Mouse (Mus musculus) retina, adult 2 months (tissue): ENCODE data around the gene Cbx5.
"Not testable (repeated sequence)": the region's sequence is repeated elsewhere in the genome, so short reads cannot be mapped to it uniquely, and the experiment has no call there.

Source experiments
- DNase-seq: peaks from one replicate; pipeline ENCODE4 v3.0.0-alpha.2; 2012; ENCODE audit warnings: low read depth, low spot score

Gene Cbx5

DNA sequence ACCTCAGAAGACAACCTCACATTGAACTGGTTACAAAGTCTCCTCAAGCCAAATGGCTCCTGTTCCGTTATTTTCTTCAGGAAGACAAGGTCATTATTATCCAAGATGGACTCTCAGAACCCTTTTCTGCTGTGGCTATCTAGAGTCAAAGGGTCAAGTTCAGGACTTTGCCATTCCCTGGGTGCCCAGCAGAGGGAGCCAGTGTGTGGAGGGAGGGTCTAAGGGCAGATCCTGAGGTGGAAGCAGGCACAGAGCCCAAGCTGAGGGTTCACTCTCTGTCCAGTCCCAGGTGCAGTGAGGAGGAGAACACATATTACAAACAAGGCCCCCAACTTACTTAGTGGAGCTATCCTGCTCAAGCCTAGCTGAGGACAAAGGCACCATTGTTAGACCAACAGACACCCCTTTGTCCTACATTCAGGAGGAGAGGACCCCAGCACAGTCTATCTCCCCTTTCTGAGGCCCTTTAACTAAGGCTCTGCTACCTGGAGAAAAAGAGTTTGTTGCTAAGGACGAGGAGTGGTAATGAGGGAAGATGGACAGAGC, 10.7 kb upstream of the Cbx5 start:
- DNase-seq: no peak

DNA sequence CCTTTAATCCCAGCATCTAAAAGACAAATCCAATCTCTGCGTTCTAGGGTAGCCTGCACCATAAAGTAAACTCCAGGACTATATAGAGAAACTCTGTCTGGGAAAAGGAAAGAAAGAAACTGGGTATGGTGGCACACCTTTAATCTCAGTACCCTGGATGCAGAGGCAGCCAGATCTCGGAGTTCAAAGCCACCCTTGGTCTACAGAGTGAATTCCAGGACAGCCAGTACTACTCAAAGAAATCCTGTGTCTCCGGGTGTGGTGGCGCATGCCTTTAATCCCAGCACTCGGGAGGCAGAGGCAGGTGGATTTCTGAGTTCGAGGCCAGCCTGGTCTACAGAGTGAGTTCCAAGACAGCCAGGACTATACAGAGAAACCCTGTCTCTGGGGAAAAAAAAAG, 9.9 kb upstream of the Cbx5 start:
- not testable (repeated sequence) for DNase-seq

DNA sequence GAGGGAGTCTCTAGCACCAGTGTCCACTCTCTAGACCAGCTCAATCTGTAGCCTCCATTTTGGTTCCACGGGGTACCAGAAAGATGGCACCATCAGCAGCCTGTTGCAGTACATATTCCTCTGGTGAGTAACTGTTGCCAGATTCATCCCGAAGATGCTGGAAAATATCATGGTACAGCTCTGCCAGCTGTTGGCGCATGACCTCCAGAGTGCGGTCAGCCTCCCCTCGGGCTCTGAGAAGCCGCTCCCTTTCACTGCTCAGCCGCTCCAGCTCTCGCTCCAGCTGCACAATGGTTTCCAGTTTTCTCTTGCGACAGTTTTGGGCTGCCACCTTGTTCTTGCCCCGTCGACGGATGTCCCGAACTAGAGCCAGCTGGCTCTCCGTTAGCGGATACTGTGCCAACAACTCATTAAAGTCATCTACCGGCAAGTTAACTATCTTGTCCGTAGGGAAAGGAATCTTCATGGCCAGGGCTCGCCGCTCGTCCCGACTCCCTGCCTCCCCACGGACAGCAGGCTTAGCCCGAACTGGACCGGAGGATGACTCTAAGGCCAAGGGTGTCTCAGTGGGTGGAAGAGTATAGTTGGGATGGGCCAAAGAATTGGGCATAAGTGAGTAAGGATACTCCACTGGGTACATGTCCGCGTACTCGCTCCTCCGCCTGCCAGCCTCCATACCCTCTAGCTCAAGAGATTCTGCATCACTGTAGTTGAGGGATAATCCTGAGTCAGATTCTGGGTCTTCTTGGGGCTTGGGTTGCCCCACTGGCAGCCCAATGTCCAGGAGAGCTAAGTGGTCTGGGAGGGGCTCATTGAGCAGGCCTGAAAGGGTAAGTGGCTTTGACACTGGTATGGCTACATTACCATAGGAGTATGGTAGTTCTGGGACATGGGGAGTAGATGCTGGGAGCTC, 9.0 kb upstream of the Cbx5 start:
- no peak for DNase-seq

DNA sequence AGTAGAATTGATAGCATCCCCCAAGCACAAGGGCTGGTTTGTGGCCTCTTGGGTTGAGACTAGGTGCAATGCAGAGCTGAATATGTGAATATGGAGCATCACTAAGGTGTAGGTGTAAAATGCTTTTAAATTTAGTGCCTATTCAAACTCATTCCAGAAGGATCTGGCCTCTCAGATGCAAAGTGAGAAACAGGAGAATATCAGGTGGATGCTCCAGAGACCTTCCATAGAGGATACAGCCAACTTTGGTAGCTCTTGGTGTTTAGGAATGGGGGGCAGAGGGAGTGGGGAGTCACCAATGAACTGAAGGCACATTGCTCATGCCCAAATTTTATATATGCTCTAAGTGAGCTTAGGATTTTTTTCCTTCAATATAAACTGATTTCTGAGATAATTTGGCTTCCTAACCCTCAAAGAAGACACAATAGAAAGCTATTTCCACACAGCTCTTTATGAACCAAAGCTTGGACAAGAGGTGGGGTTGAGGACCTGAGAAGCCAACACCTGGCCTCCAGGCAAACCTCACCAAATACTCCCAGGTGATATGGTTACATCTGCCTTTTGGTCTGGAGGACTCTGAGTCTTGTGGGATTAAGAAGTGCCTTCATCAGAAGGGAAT, 8.3 kb upstream of the Cbx5 start:
- no peak for DNase-seq

DNA sequence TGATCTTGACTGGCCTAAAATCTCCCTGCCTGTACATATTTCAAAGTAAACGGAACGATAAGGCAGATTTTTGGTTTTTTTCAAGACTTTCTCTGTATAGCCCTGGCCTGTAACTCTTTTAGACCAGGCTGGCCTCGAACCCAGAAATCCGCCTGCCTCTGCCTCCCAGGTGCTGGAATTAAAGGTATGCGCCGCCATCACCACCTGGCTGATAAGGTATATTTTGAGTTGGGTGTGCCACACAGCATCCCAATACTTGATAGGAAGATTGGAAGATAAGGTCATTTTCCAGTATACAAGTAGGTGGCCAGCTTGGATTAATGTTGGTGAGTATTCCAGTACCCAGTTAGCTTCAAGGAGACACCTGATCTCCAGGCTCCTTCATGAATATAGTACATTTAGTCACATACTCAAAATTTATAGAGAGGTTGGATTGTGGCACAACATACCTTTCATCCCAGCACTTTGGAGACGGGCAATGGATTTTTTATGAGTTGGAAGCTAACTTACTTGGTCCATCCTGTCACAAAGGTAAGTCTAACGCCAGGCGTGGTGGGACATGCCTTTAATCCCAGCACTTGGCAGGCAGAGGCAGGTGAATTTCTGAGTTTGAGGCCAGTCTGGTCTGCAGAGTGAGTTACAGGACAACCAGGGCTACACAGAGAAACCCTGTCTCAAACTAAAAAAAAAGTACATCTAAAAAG, 7.6 kb upstream of the Cbx5 start:
- no peak for DNase-seq

DNA sequence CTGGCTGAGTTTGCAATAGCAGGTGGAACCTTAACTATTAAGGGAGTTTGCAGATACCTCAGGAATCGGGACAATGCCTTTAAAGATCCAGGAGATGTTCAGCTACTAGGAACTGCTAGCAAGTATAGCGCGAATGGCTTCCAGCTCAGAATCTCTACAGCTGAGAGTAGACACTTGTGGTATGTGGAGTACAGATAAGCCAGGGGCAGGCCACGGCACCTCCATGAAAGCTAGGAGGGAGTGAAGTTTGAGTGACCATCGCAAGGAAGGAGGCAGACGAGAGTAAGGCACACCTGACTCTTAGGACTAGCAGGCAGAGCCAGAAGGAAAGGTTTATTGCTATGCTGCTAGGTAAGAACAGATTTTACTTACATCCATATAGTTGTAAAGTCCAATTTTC, 6.0 kb upstream of the Cbx5 start:
- DNase-seq: no peak

DNA sequence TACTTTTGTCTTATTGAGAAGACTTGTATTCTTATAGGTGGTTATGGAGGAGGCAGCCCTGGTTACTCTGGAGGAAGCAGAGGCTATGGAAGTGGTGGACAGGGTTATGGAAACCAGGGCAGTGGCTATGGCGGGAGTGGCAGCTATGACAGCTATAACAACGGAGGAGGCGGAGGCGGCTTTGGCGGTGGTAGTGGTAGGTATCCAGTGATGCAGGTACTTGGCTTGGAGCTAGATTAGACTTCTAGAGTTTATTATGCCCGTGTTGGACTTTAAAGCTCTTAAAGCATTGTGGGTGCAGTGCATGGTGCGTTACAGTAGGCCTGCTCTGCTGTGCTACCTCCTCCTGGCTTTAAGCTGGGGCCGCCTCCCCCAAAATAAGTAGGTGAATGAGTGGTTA, 3.3 kb upstream of the Cbx5 start:
- DNase-seq: no peak

DNA sequence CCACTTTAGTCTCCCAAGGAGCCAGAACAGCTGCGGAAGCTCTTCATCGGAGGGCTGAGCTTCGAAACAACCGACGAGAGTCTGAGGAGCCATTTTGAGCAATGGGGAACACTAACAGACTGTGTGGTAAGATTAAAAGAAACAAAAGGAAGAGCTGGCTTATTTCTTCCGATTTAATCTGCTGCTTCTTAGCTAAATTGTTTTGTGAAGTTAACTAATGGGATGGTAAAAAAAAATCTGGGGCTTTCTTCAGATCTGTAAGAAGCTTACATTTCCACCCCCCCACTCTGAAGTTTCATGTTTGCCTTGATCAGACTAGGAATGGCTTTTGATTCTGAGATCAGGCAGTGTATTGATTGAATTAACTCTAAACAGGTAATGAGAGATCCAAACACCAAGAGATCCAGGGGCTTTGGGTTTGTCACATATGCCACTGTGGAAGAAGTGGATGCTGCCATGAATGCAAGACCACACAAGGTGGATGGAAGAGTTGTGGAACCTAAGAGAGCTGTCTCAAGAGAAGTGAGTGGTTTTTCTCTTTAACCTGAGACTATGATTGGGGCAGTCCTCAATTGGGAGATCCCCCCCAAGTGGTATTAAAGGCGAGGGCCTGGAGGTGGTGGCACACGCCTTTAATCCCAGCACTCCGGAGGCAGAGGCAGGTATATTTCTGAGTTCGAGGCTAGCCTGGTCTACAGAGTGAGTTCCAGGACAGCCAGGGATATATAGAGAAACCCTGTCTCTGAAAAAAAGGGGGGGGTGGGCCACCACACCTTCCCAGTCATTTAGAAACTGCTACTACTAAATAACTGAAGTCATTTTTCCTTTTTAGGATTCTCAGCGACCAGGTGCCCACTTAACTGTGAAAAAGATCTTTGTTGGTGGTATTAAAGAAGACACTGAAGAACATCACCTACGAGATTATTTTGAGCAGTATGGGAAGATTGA, 1.7 kb upstream of the Cbx5 start:
- DNase-seq: not testable (repeated sequence)

DNA sequence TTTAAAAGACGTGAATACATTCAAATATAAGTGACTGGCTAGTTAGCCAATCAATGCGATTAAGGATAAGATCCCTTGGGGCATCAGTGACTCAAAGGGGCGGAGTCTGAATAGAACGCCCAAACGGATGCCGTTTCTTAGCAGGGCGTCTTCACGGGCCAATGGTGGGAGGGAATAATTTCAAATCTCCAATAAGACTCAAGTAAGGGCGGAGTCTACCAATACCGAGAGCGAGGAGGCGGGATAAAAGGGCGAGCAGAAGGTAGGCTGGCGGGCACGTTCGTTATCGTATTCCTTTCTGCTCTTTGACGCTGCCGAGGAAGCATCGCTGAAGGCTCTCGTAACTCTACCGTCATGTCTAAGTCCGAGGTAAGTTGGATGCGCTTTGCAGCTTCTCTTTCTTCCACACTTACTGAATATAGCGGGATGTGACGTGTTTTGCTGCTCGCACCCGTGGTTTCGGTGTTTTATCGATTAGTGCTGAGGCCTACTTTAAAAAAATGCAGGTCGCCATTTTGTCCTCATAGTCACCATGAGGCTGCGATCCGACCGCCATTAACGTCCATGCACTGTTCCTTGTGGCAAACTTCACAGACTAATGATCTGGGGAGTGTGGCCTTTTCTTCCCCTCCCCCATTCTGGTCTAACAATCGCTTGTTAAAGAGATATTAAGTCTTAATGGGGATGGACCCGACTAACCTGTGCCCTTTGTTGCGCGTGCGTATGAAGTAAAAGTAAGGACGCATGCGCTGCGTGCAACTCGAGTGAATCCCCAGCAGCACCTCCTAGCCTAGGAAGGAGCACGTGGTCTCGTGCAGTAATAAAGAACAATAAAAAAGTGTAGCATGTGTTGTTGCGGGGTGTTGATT, 778 bp upstream of the Cbx5 start, which contains the start of gene Hnrnpa1:
Gene Hnrnpa1, plus strand, starts transcription at position 273 of the 869 bp plus-strand sequence.
- peak; percentile 95 for DNase-seq

DNA sequence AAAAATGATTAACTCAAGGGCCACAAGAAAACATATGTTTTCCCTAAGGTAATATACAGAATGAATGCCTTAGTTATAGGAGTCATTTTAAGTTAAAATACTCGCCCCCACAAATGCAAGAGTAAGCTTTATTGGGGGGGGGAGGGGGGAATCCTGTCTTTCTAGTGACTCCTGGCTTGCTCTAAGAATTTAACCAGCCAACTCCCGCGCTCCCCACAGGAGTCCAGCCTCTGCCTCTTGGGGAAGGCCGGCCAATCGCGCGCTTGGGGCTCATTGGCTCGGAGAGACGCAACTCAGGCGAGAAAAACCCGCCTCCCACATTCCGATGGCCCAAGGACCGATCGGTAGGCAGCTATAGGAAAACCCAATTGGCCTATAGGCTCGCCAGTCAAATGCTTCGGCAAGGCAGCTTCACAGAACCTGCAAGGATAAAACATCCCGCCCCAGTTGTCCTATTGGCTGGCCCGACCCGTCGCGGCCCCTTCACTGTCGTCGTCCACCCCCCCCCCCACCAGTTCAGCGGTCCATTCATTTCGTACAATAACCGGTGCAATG, 409 bp downstream of the Cbx5 start:
- peak; percentile 79 for DNase-seq

DNA sequence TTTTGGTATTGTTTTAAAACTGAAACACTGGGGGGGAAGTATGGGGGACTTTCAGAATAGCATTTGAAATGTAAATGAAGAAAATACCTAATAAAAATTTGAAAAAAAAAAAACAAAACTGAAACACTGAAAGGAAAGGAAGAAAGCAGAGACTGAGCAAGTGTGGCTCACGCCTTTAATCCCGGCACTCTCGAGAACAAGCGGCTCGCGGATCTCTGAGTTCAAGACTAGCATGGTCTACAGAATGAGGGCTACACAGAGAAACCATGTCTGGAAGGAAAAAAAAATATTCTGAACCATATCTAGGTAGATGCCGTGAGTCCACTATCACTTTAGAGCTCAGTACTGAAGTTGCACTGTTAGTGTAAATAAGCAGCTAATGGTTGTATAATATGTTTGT, 2.3 kb downstream of the Cbx5 start:
- DNase-seq: no peak

DNA sequence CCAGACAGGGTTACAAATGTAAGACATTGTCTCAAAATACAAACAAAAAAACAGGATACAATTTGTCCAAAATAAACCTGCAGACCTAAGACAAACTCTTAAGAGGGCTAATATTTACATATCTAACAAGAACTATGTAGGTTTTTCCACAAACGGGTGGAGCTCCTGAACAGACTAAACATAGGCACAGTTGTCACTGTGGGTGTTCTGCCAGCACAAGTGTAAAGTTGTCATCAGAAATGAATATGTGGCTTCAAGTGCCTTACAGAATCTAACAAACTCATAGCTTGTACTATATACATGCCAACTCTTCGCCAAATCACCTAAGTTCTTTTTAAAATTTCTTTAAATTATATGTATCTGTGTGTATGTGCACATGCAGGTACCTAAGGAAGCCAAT, 6.5 kb downstream of the Cbx5 start:
- DNase-seq: no peak

DNA sequence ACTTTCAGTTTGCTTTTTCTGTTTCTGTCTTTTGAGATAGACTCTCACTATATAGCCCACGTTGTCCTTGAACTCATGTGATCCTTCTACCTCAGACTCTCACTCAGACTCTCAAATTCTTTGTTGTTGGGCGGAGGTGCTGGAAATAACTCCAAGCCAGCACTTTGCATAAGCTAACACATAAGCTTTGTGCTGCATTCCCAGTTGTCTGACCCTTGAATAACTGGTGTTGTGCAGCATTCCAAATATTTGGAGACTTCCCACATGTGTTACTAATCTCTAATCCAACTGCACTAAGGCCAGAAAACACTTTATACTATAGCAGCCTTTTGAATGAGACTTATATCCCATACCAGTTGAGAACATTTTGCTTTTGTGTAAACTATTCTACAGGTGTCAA, 10.7 kb downstream of the Cbx5 start:
- no peak for DNase-seq

DNA sequence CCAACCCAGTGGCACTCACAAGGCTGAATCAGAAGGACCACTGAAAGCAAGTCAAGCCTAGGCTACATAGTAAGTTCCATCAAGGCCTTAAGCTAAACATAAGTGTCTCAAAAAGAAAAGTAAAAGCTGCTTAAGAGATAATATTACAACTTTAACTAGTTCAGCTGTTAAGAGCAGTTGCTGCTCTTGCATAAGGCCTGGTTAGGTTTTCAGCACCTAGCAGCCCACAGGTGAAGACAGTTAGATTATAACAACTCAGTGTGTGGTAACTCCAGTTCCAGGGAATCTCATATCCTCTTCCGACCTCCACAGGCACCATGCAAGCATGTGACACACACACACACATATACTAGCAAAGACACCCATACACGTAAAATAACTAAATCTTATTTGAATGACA, 12.0 kb downstream of the Cbx5 start:
- DNase-seq: no peak

DNA sequence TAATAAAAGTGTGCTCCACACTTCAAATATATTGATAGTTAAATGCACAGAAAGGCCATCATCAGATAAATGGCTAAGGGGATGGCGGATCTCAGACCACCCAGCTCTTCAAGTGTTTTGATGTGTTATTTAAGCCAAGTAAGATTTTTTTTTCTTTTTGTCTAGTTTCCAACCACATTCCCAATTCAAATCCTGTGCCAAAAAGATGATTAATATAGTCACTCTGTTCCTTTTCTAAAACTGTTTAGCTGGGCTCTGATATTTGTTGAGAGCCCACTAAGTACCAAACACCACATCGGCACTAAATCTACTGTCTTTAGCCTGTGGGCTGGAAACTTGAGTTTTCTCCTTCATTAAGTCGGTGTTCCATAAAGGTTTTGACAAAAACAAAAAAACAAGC, 12.6 kb downstream of the Cbx5 start:
- no peak for DNase-seq

DNA sequence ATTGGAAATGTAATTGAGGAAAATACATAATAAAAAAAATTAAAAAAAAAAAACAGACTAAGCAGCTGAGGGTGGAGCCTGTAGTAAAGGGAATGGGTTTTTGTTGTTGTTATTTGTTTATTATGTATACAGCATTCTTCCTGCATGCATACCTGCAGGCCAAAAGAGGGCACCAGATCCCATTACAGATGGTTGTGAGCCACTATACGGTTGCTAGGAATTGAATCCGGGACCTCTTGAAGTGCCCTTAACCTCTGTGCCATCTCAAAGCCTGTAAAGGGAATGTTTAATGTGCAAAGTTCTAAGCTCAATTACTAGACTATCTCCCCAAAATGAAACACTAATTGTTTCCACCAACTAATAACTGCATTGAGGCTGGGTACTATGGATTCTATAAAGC, 15.5 kb downstream of the Cbx5 start:
- DNase-seq: no peak

DNA sequence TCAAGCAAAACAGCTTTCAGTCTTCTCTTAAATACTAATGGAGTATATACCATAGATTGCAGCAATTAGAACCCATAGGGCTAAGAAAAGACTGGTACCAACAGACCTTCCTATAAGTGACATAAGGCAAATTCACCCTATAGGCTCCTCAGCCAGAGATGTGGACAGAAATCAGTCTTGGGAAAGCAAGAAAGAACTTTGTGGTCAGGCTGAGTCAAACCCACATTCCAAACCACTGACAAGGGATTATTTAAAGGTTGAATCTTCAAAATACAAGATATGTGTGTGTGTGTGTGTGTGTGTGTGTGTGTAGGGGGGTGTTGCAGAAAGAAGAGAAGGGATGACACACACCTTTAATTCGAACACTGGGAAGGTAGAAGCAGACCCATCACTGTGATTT, 18.2 kb downstream of the Cbx5 start:
- no peak for DNase-seq

DNA sequence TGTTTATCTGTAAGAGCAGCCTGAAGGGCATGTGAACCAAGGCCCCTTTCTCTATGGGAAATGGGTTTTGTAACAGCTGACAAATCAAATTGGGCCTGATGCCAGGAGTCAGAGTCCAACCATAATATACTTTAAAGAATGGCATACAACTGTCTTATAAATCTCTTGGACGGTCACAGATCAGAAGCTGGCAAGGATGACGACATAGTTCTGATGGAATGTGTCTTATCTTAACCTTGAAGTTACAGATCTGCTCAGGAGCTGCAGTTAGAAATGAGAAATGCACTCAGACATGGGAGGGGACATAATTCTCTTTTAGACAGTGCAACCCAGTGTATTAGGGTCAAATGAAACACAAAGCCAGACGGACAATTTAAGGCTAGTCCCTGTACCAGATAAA, 18.8 kb downstream of the Cbx5 start:
- no peak for DNase-seq

DNA sequence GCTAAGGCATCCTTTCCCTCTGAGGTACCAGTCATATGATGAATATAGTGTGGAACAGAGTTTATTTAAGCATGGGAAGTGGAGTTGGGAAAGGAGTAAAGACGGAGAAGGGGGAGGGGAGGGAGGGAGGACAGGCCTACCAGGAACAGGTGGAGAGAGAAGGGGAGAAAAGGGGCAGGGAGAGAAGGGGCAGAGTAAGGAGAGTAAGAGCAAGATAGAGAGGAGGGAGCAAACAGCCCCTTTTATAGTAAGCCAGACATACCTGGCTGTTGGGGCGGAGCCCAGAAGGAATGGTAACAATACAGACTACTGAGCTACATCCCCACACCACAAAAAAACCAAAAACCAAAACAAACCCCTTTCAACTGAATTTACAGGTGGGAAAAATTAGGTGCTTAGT, 23.6 kb downstream of the Cbx5 start:
- no peak for DNase-seq
